Mouse (Mus musculus) heart, embryonic 13.5 days (tissue): ENCODE measurements around the gene Atxn7l1. TPM values are rescaled to one million over a fixed set of nuclear protein-coding genes. Genes with fewer than 3 reads are reported as not detected.

Experiments
- ATAC-seq: fragments of 200-750 bp; cut with Nextera tagmentation; 2 replicates; pipeline ENCODE4 v1.8.0; 2017; ENCODE audit warnings: moderate TSS enrichment; ENCODE audit not compliant: insufficient number of reproducible peaks, low FRiP score, low TSS enrichment; ENCODE audit errors: extremely low read depth
- H3K27ac ChIP-seq: fragments of 300-500 bp; sonication (generic); replicated peaks from 2 replicates; pipeline ENCODE4 v1.5.1; 2015; ENCODE audit warnings: moderate library complexity, mild to moderate bottlenecking, inconsistent platforms
- H3K27me3 ChIP-seq: fragments of 300-500 bp; sonication (generic); replicated peaks from 2 replicates; pipeline ENCODE4 v1.6.1; 2015; ENCODE audit warnings: mild to moderate bottlenecking, inconsistent platforms
- H3K36me3 ChIP-seq: fragments of 300-500 bp; sonication (generic); 2 replicates; pipeline ENCODE4 v1.6.1; 2015; ENCODE audit warnings: mild to moderate bottlenecking, inconsistent platforms
- H3K4me1 ChIP-seq: fragments of 300-500 bp; sonication (generic); 2 replicates; pipeline ENCODE4 v1.6.1; 2015; ENCODE audit warnings: inconsistent platforms
- H3K4me2 ChIP-seq: fragments of 300-500 bp; sonication (generic); 2 replicates; pipeline ENCODE4 v1.6.1; 2015; ENCODE audit warnings: inconsistent platforms, mild to moderate bottlenecking, moderate library complexity
- H3K4me3 ChIP-seq: fragments of 300-500 bp; sonication (generic); 2 replicates; pipeline ENCODE4 v1.5.1; 2015; ENCODE audit warnings: moderate library complexity, mild to moderate bottlenecking, inconsistent platforms
- H3K9ac ChIP-seq: fragments of 300-500 bp; sonication (generic); 2 replicates; pipeline ENCODE4 v1.6.1; 2015; ENCODE audit warnings: inconsistent platforms, mild to moderate bottlenecking, moderate library complexity
- H3K9me3 ChIP-seq: fragments of 300-500 bp; sonication (generic); 2 replicates; pipeline ENCODE4 v1.6.1; 2016; ENCODE audit warnings: inconsistent platforms
- WGBS: fragments of 180-500 bp; shearing (Covaris S2); methylation state at CpG from one replicate; pipeline ENCODE4 v1.1.7; 2015; ENCODE audit warnings: mixed read lengths; 5-methylcytosine and 5-hydroxymethylcytosine counted together
- polyA plus RNA-seq: library from polyadenylated mRNA; unstranded; fragments of >200 nt; fragmentation: Nextera tagmentation; extraction: Ambion mirVana; gene quantifications from 2 replicates; pipeline ENCODE4 v1.2.1, GENCODE M21; 2015

Atxn7l1 gene
- polyA plus RNA-seq: 7.7 and 7.9 TPM in 2 replicates

- WGBS: under 1% methylated on average over 50 of the region's 54 CpGs
- no peaks in the 10 kb centered on the region for H3K9me3 ChIP-seq
- ATAC-seq: peak; percentile 93
- no peaks in the 10 kb centered on the region for H3K36me3 ChIP-seq
- H3K27me3 ChIP-seq: peaks cover 20% of the 10 kb centered on the region
- H3K9ac ChIP-seq: peak within 1 kb of the TSS; percentile 97
- peaks cover 19% of the 10 kb centered on the region for H3K4me1 ChIP-seq
- peak within 1 kb of the TSS; percentile 83 for H3K4me3 ChIP-seq
- H3K27ac ChIP-seq: peak within 1 kb of the TSS; percentile 77
- peak within 1 kb of the TSS; percentile 92 for H3K4me2 ChIP-seq
Measured at GRCm38 (mm10) chr12:33147497-33148267, at the start of gene Atxn7l1. Gene Atxn7l1 (plus strand): TSS chr12:33147693.

GRCm38 (mm10) chr12:33101627-33102026 lies 45.9 kb upstream of the Atxn7l1 start:
- peaks cover 11% of the 10 kb centered on the region for H3K4me1 ChIP-seq
- no peaks in the 10 kb centered on the region for H3K9me3 ChIP-seq
- H3K36me3 ChIP-seq: no peaks in the 10 kb centered on the region
- H3K27me3 ChIP-seq: no peaks in the 10 kb centered on the region; the same call in 1 of the 2 replicates
- 77% methylated on average over 8 of the region's 8 CpGs for WGBS
- no peak overlapping the region for H3K9ac ChIP-seq
- ATAC-seq: no peak
- H3K4me3 ChIP-seq: no peak overlapping the region
- no peak overlapping the region for H3K27ac ChIP-seq
- H3K4me2 ChIP-seq: no peak overlapping the region

- no peaks in the 10 kb centered on the region for H3K9me3 ChIP-seq
- ATAC-seq: no peak
- no peak overlapping the region for H3K9ac ChIP-seq
- 59% methylated on average over 15 of the region's 15 CpGs for WGBS
- peaks cover 11% of the 10 kb centered on the region for H3K4me1 ChIP-seq
- no peak overlapping the region for H3K27ac ChIP-seq
- H3K4me2 ChIP-seq: no peak overlapping the region
- H3K27me3 ChIP-seq: no peaks in the 10 kb centered on the region; the same call in 1 of the 2 replicates
- H3K36me3 ChIP-seq: no peaks in the 10 kb centered on the region
- no peak overlapping the region for H3K4me3 ChIP-seq
Measured at GRCm38 (mm10) chr12:33102342-33103115, 45.0 kb upstream of the Atxn7l1 start.

GRCm38 (mm10) chr12:33105724-33106123 lies 41.8 kb upstream of the Atxn7l1 start:
- peaks cover 17% of the 10 kb centered on the region for H3K4me1 ChIP-seq
- WGBS: 41% methylated on average over 4 of the region's 4 CpGs
- no peaks in the 10 kb centered on the region; the same call in 1 of the 2 replicates for H3K27me3 ChIP-seq
- no peak overlapping the region for H3K4me2 ChIP-seq
- H3K27ac ChIP-seq: no peak overlapping the region
- H3K9me3 ChIP-seq: no peaks in the 10 kb centered on the region
- no peak overlapping the region for H3K9ac ChIP-seq
- H3K36me3 ChIP-seq: no peaks in the 10 kb centered on the region
- no peak for ATAC-seq
- no peak overlapping the region for H3K4me3 ChIP-seq

GRCm38 (mm10) chr12:33106438-33107167 lies 40.9 kb upstream of the Atxn7l1 start:
- Histone ChIP-seq H3K36me3 (no peaks in the 10 kb centered on the region), H3K27me3 (no peaks in the 10 kb centered on the region; the same call in 1 of the 2 replicates), H3K27ac (no peak overlapping the region), H3K9me3 (no peaks in the 10 kb centered on the region), H3K9ac (no peak overlapping the region), H3K4me3 (no peak overlapping the region), H3K4me2 (no peak overlapping the region), H3K4me1 (peaks cover 25% of the 10 kb centered on the region)
- 83% methylated on average over 10 of the region's 10 CpGs for WGBS
- no peak for ATAC-seq

GRCm38 (mm10) chr12:33109531-33109930 lies 38.0 kb upstream of the Atxn7l1 start:
- peak; percentile 42; the same call in 1 of the 2 replicates for ATAC-seq
- Histone ChIP-seq H3K9me3 (no peaks in the 10 kb centered on the region), H3K4me3 (no peak overlapping the region), H3K4me1 (peaks cover 32% of the 10 kb centered on the region), H3K9ac (no peak overlapping the region), H3K27me3 (no peaks in the 10 kb centered on the region), H3K36me3 (no peaks in the 10 kb centered on the region), H3K4me2 (no peak overlapping the region), H3K27ac (no peak overlapping the region)

GRCm38 (mm10) chr12:33110894-33111471 lies 36.5 kb upstream of the Atxn7l1 start:
- no peak for ATAC-seq
- no peak overlapping the region for H3K4me3 ChIP-seq
- H3K27ac ChIP-seq: peak overlapping the region; percentile 76
- no peaks in the 10 kb centered on the region for H3K27me3 ChIP-seq
- no peaks in the 10 kb centered on the region for H3K9me3 ChIP-seq
- H3K4me2 ChIP-seq: peak overlapping the region; percentile 38
- WGBS: 22% methylated on average over 14 of the region's 14 CpGs
- no peaks in the 10 kb centered on the region for H3K36me3 ChIP-seq
- peak overlapping the region; percentile 54; the same call in 1 of the 2 replicates for H3K9ac ChIP-seq
- peaks cover 26% of the 10 kb centered on the region for H3K4me1 ChIP-seq

GRCm38 (mm10) chr12:33118624-33119301 lies 28.7 kb upstream of the Atxn7l1 start:
- Histone ChIP-seq H3K9me3 (no peaks in the 10 kb centered on the region), H3K4me3 (peak overlapping the region; percentile 30), H3K27ac (no peak overlapping the region), H3K9ac (peak overlapping the region; percentile 60; the same call in 1 of the 2 replicates), H3K36me3 (no peaks in the 10 kb centered on the region), H3K4me1 (no peaks in the 10 kb centered on the region; the same call in 1 of the 2 replicates), H3K4me2 (peak overlapping the region; percentile 56), H3K27me3 (no peaks in the 10 kb centered on the region)
- WGBS: 24% methylated on average over 15 of the region's 15 CpGs
- ATAC-seq: no peak

GRCm38 (mm10) chr12:33125594-33126227 lies 21.8 kb upstream of the Atxn7l1 start:
- H3K9ac ChIP-seq: no peak overlapping the region
- H3K4me3 ChIP-seq: no peak overlapping the region
- no peak for ATAC-seq
- no peak overlapping the region for H3K4me2 ChIP-seq
- WGBS: 46% methylated on average over 9 of the region's 9 CpGs
- no peaks in the 10 kb centered on the region for H3K27me3 ChIP-seq
- no peak overlapping the region for H3K27ac ChIP-seq
- H3K36me3 ChIP-seq: no peaks in the 10 kb centered on the region
- H3K4me1 ChIP-seq: peaks cover 8% of the 10 kb centered on the region
- H3K9me3 ChIP-seq: no peaks in the 10 kb centered on the region

- Histone ChIP-seq H3K27me3 (no peaks in the 10 kb centered on the region), H3K27ac (no peak overlapping the region), H3K9me3 (no peaks in the 10 kb centered on the region), H3K36me3 (no peaks in the 10 kb centered on the region), H3K4me1 (peaks cover 8% of the 10 kb centered on the region), H3K9ac (no peak overlapping the region), H3K4me2 (no peak overlapping the region), H3K4me3 (no peak overlapping the region)
- no peak for ATAC-seq
Measured at GRCm38 (mm10) chr12:33126243-33126642, 21.2 kb upstream of the Atxn7l1 start.
